Mouse (Mus musculus): Measurements from ENCODE around the gene Zfp972. TPM values are rescaled to one million over a fixed set of nuclear protein-coding genes. Genes with fewer than 3 reads are reported as not detected.
"Not testable (repeated sequence)": the region's sequence is repeated elsewhere in the genome, so short reads cannot be mapped to it uniquely, and the experiment has no call there.

Gene Zfp972
- polyA plus RNA-seq (2015; fragmentation: Nextera tagmentation; extraction: Ambion mirVana): 0.34 and 0.56 TPM in 2 replicates

DNA sequence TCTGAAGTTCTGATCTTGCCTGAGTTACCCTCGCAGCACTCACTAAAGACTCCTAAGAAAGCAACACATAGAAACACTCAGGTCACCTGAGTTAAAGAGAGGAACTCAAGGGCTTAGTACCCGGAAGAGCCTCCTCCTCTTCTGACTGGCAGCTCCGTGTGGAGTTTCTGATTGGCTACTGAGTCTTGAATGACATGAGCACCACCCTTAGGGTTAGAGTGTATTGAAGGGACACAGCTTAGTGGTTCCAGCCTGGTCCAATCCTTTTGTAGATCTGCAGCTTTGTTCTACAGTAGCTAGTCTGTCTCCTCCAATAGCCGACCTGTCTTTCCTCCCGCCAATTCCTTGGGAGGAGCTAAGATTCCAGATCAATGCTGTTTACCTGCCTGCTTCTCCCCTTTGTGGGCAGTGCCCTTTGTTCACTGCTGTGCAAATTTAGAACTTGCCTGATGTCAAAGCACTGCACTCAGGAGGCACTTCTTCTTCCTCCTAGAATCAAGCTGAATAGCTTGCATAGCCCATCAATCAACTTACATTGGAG, at the start of gene Zfp972:
Zfp972 (minus strand) TSS at position 51 of the 541 bp plus-strand sequence.
- WGBS: 71% methylated on average over 3 of the region's 5 CpGs
- not testable (repeated sequence) for H3K36me3 ChIP-seq (replicated peaks); H3K4me1 ChIP-seq; H3K4me3 ChIP-seq; H3K9ac ChIP-seq; H3K9me3 ChIP-seq; H3K4me2 ChIP-seq; H3K27ac ChIP-seq; H3K27me3 ChIP-seq (replicated peaks); ATAC-seq (replicated peaks)

DNA sequence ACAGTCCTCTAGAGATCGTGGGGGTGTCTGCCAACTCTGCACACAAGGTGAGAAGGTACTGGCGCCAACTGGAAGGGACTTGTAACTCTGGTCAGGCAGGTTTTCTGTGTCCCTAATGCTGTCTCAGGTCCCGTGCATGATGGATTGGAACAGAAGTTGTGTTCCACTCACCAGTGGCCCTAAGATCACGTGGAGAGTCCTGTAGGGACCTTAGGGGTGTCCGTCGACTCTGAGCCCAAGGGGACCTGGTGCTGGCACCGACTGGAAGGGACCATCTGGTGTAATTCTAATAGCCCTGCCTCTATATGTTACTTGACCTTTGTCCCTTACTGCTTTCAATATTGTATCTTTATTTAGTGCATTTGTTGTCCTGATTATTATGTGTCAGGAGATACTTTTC, 49.4 kb upstream of the Zfp972 start:
- not testable (repeated sequence) for H3K27ac ChIP-seq; H3K4me1 ChIP-seq; H3K36me3 ChIP-seq (replicated peaks); ATAC-seq (replicated peaks); H3K27me3 ChIP-seq (replicated peaks); H3K4me3 ChIP-seq; H3K9me3 ChIP-seq; H3K9ac ChIP-seq; H3K4me2 ChIP-seq
- 73% methylated on average over 7 of the region's 7 CpGs for WGBS

DNA sequence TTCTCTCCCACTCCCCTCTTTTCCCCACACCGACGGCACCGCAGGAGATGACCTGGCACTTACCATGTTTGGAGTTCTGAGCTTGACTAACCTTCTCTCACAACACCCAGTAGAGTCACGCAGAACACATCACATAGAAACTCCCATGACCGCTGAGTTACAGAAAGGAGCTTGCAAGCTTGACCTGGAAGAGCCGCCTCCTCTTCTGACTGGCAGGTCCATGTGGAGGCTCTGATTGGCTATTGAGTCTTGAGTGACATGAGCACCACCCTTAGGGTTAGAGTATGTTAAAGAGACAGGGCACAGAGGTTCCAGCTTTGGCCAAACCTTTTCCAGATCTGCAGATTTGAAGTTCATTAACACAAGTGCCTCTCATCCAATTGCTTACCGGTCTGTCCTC, 31.7 kb upstream of the Zfp972 start, which contains the start of gene Gm14326:
Gm14326 (minus strand) TSS at position 153 of the 400 bp plus-strand sequence.
- Histone ChIP-seq H3K4me2 (peak within 1 kb of the TSS; percentile 47), H3K4me3 (peak within 1 kb of the TSS; percentile 46)
- H3K27me3 ChIP-seq (replicated peaks); H3K36me3 ChIP-seq (replicated peaks); H3K4me1 ChIP-seq; H3K9ac ChIP-seq; H3K9me3 ChIP-seq; ATAC-seq (replicated peaks); H3K27ac ChIP-seq: not testable (repeated sequence)
- WGBS: 5% methylated on average over 5 of the region's 7 CpGs

DNA sequence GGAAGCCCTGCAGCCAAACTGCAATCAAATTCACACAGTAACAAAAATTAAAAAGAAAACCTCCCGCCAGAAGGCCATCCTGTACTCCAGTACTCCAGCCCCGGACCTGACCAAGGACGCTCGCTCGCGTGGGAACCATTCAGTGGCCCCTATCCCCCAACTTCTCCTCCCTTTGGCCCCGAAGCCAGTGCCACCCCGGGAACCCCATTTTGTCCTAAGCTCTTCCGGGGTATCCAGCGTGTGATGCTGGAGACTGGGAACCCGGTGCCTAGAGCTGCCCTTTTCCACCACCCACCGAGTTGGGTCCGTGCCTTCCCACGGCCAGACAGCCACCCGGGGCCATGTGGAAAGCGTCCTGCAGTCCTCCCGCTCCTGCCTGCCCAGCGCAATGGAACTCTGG, 31.3 kb upstream of the Zfp972 start:
- Histone ChIP-seq H3K4me3 (peak overlapping the region; percentile 46), H3K4me2 (peak overlapping the region; percentile 47)
- H3K27ac ChIP-seq; H3K4me1 ChIP-seq; H3K27me3 ChIP-seq (replicated peaks); H3K9me3 ChIP-seq; ATAC-seq (replicated peaks); H3K36me3 ChIP-seq (replicated peaks); H3K9ac ChIP-seq: not testable (repeated sequence)
- WGBS: 1% methylated on average over 18 of the region's 18 CpGs

DNA sequence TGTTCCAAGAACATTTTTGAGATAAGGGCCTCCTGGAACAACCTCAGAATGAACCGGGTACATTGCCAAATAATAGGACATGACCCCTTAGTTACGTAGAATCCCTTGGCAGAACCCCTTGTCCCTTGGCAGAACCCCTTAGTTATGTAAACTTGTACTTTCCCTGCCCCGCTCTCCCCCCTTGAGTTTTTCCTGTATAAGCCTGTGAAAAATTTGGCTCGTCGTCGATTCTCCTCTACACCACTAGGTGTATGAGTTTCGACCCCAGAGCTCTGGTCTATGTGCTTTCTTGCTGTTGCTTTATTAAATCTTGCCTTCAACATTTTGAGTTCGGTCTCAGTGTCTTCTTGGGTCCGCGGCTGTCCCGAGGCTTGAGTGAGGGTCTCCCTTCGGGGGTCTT, 22.1 kb downstream of the Zfp972 start:
- not testable (repeated sequence) for H3K27ac ChIP-seq; H3K4me1 ChIP-seq; H3K4me2 ChIP-seq; H3K9me3 ChIP-seq; H3K36me3 ChIP-seq (replicated peaks); H3K27me3 ChIP-seq (replicated peaks); ATAC-seq (replicated peaks); H3K4me3 ChIP-seq; H3K9ac ChIP-seq
- WGBS: no CpG with 5 or more reads among the region's 12 CpGs

DNA sequence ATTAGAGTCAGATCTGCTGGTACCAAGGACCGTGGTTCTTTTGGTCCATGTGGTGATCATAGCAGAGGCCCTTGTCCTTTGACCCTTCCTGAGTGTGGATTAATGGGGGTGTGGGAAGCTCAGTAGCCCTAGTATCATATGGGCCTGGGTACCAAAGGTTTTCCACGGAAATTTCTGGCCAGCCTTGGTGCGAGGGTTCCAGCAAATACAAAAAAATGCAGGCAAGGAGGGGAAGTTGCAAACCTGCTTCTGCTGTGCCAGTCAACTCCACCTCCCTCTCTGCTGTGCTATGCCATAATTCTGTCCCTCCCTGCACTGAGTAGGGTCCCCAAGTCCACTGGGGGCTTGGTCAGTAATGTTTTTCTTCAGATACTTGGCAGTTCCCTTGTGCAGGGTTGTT, 27.2 kb downstream of the Zfp972 start:
- H3K4me2 ChIP-seq; H3K9me3 ChIP-seq; H3K4me3 ChIP-seq; H3K9ac ChIP-seq; ATAC-seq (replicated peaks); H3K27ac ChIP-seq; H3K36me3 ChIP-seq (replicated peaks); H3K27me3 ChIP-seq (replicated peaks); H3K4me1 ChIP-seq: not testable (repeated sequence)
- WGBS: 60% methylated on average over 2 of the region's 3 CpGs

DNA sequence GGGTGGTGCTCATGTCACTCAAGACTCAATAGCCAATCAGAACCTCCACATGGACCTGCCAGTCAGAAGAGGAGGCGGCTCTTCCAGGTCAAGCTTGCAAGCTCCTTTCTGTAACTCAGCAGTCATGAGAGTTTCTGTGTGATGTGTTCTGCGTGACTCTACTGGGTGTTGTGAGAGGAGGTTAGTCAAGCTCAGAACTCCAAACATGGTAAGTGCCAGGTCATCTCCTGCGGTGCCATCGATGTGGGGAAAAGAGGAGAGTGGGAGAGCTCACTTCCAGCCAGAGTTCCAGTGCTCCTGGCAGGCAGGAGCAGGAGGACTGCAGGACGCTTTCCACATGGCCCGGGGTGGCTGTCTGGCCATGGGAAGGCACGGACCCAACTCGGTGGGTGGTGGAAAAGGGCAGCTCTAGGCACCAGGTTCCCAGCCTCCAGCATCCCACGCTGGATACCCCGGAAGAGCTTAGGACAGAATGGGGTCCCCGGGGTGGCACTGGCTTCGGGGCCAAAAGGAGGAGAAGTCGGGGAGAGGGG, 28.3 kb downstream of the Zfp972 start, which contains the start of gene Gm14327:
Gm14327 (plus strand) TSS at position 51 of the 533 bp plus-strand sequence.
- not testable (repeated sequence) for H3K27ac ChIP-seq; H3K27me3 ChIP-seq (replicated peaks); H3K9ac ChIP-seq; H3K4me2 ChIP-seq; ATAC-seq (replicated peaks); H3K4me1 ChIP-seq; H3K36me3 ChIP-seq (replicated peaks); H3K9me3 ChIP-seq
- peak within 1 kb of the TSS; percentile 20 for H3K4me3 ChIP-seq
- 46% methylated on average over 11 of the region's 13 CpGs for WGBS

DNA sequence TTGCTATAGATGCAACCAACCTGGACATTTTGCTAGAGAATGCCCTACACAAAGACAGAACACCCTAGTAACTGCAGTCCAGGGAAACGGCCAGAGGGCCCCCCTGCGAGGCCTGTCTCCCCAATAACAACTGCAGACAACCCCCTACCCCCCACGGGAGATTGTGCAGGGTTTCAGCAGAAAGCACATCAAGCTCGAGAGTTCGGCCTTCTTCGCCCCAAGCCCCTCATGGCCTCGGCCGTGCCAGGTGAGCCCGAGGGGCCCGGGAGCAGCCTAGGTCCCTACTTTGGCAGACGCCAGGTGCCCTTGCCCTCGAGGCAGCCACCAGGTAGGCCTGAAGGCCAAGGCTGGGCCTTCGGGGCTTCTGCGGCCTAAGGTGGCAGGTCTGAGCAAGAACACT, 37.7 kb downstream of the Zfp972 start:
- 90% methylated on average over 14 of the region's 14 CpGs for WGBS
- not testable (repeated sequence) for ATAC-seq (replicated peaks)

DNA sequence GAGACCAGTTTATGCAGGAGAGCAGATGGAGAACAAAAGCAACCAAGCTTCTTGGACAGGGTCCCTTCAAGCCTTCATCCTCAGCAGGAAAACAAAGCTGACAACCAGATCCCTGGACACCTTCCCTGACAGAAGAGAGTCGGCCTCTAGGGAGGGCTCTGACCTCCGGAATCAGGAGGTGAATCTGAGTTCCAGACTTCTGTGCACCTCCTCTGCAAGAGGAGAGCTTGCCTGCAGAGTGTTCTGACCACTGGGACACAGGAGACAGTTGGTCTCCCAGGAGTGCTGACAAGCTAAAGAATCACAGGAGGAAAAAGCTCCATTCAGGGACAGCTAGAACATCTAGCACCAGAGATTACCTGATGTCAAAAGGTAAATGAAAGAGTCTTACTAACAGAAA, 63.2 kb downstream of the Zfp972 start:
- not testable (repeated sequence) for H3K36me3 ChIP-seq (replicated peaks); H3K4me1 ChIP-seq; H3K9ac ChIP-seq; H3K4me3 ChIP-seq; H3K27ac ChIP-seq; H3K4me2 ChIP-seq; H3K9me3 ChIP-seq; H3K27me3 ChIP-seq (replicated peaks); ATAC-seq (replicated peaks)
- WGBS: 91% methylated on average over 2 of the region's 2 CpGs

More for the DNA sequence above, 37.7 kb downstream of the Zfp972 start:
- H3K4me3 ChIP-seq; H3K9me3 ChIP-seq; H3K9ac ChIP-seq; H3K36me3 ChIP-seq (replicated peaks); H3K4me2 ChIP-seq; H3K4me1 ChIP-seq; H3K27me3 ChIP-seq (replicated peaks); H3K27ac ChIP-seq: not testable (repeated sequence)

Other genes with a start within 250 kb of the Zfp972 start
- gene Gm14322, start 166.3 kb downstream of the Zfp972 start, polyA plus RNA-seq (2015; fragmentation: Nextera tagmentation; extraction: Ambion mirVana): 5.8 and 5.9 TPM in 2 replicates
- 29.7 and 32.8 TPM in 2 replicates for gene Gm14325, start 85.3 kb downstream of the Zfp972 start, polyA plus RNA-seq (2015; fragmentation: Nextera tagmentation; extraction: Ambion mirVana)
- 1.5 and 2.1 TPM in 2 replicates for gene Gm14327, start 28.5 kb downstream of the Zfp972 start, polyA plus RNA-seq (2015; fragmentation: Nextera tagmentation; extraction: Ambion mirVana)
- 13.2 and 14.8 TPM in 2 replicates for gene Gm14326, start 31.7 kb upstream of the Zfp972 start, polyA plus RNA-seq (2015; fragmentation: Nextera tagmentation; extraction: Ambion mirVana)
- gene Zfp971, start 97.7 kb upstream of the Zfp972 start, polyA plus RNA-seq (2015; fragmentation: Nextera tagmentation; extraction: Ambion mirVana): 9.3 TPM in 2 replicates
- 15.0 TPM in 2 replicates for gene Zfp931, start 152.9 kb upstream of the Zfp972 start, polyA plus RNA-seq (2015; fragmentation: Nextera tagmentation; extraction: Ambion mirVana)
- 66.3 and 67.1 TPM in 2 replicates for gene Phactr3, start 193.4 kb upstream of the Zfp972 start, polyA plus RNA-seq (2015; fragmentation: Nextera tagmentation; extraction: Ambion mirVana)

Measured in midbrain, embryonic 15.5 days (tissue).